Mouse (Mus musculus) cerebellum, postnatal 25 days (tissue): ENCODE data around the gene 4930447C04Rik.

ENCODE experiments used
- DNase-seq, 2 experiments: peaks; one replicate each; pipeline ENCODE4 v3.0.0; 2021; ENCODE audit warnings: mixed read lengths in 2 of 2

The 4930447C04Rik gene

DNA sequence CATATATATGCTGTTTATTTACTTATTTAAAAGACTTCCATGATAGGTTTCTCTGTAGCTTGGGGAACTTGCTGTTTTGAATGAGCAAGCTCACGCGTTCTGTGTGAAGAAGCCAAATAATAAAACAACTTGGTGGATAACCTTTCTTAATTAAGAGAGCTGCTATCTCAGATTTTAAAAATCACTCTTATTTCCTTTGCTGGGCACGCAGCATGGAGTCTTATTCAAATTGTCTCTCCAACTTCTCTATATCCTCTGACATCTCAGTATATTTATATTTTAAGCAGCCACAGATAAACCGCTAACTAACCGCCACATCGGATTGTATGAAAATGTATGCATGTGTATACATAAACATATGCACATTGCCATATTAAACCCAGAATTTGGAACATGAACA lies 1.6 kb upstream of the 4930447C04Rik start:
- no peak for DNase-seq

DNA sequence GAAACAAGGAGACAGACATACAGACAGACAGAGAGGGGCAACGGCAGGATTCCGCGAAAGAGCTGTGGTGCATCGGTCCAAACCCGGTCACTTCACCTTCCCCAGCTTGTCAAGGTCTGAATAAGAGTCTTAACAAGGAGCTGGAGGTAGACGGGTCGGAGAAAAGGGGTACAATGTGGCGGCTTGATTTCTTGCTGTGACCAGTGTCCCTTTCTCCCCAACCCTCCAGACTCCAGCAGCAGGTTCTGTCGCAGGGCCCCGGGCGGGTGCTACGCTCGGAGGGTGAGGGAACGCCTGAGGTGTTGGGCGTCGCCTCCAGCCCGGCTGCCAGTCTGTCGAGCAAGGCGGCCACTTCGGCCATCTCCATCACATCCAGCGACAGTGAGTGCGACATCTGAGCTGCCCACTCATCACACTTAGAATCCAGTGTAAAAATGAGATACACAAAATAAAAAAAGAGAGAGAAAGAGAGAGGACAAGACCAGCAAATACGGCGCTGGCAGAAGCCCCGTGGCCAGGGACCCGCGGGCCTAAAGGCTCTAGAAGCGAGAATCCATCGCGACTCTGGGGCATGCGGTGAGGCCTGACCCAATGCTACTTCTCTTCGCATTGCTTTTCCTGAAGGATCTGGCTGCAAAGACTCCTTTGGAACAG lies 951 bp upstream of the 4930447C04Rik start:
- no peak for DNase-seq

DNA sequence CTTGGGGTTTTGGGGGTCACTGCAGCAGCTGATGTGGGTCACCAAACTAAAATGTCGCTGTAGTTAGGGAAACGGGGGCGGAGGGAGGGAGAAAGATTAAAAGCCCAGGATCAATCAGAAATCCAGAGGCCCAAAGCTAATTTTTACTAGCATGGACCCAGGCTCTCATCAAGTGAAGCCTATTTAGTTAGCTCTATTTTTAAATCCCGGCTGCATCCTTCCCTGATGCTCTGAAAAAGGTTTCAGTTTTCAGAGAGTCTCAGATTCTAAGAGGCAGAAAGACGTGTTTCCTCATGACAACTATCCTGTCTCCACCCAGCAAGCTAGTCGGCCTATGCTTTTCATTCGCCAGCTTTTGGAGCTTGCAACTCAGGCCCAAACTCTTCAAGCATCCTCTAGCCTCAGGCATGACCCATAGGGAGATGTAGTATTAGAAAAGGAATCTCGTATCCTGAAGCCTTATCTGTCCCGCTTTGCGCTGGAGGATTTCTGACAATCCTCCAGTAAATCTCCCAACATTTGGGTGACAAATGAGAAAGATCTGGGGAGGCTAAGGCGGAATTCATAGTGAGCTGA lies 336 bp upstream of the 4930447C04Rik start:
- no peak for DNase-seq

DNA sequence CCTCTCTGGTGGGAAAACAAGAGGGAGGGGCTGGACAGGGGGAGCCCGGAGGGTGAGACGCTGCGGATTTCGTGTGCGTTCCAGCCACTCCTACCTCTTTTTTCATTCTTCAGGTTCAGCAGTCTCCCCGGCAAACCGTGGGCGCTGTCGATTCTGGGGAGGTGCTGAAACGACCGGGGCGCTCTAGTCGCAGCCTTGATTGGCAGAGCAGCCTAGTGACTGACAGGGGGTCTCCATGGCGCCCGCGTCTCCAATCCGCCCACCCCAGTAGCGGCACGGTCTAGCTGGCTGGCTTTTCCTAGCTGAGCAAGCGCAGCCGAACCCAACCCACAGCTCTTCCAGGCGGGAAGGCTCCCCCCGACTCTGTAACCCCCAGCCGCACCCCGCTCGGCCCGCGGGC lies 958 bp downstream of the 4930447C04Rik start, which contains the start of gene Six6:
Six6 (plus strand) TSS at position 277 of the 400 bp plus-strand sequence.
- DNase-seq: no peak

DNA sequence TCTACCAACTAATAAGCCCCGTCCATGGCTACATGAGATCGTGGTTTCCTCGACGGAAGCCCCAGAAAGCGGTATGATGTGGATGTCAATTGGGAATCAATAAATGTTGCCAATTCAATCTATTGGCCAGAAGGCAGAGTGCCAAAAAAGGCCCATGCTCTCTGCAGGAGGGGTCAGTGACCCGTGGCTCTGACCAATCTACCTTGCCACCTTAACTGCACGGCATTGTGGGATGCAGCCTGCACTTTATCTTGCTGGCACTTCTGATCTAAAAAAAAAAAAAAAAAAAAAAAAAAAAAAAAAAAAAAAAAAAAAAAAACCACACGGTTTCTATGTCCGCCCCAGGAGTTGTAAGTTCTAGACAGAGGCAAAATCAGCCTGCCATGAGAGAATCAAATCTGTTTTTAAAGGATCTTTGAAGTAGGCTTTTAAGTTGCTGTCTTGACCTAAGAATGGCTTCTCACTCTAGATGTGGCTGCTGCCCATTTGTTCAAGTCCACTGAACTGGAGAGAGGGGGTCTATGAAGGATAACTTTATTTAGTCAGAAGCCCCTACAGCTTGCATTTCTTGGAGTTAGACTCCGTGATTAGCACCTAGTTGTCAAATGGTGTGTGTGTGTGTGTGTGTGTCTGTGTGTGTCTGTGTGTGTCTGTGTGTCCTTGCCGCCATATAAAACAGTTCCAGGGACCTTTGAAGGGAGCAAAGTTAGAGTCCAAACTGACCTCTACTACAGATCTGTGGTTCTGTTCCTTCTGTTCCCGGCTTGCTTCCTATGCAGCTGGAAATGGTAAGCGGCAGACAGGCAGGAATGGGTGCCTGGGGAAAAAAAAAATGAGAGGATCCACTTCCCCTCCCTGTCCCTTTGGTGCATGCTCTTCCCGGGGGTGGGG lies 1.7 kb downstream of the 4930447C04Rik start:
- no peak for DNase-seq

DNA sequence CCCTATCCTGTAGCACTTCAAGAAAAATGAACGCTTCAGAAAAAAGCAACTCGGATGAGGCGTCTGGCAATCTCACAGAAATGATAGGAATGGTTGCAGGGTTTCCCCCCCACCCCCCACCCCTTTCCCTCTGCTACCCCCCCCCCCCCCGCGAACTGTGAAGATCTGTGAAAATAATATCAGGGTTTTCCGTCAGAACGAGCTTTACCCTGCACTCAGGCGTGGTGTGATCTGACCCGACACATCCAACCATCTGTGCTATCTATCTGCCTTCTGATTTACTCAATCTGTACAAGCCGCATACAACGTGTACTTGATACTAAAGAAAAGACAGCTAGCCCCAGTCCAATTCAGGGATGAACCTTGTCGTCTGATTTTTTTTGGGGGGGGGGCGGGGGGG lies 2.4 kb downstream of the 4930447C04Rik start:
- DNase-seq: no peak

GRCm38 (mm10) chr12:72937537-72938120 lies 2.9 kb downstream of the 4930447C04Rik start:
- peak in 1 of 2 experiments; percentile 9 for DNase-seq

GRCm38 (mm10) chr12:72936751-72937150 lies 3.8 kb downstream of the 4930447C04Rik start:
- DNase-seq: no peak

DNA sequence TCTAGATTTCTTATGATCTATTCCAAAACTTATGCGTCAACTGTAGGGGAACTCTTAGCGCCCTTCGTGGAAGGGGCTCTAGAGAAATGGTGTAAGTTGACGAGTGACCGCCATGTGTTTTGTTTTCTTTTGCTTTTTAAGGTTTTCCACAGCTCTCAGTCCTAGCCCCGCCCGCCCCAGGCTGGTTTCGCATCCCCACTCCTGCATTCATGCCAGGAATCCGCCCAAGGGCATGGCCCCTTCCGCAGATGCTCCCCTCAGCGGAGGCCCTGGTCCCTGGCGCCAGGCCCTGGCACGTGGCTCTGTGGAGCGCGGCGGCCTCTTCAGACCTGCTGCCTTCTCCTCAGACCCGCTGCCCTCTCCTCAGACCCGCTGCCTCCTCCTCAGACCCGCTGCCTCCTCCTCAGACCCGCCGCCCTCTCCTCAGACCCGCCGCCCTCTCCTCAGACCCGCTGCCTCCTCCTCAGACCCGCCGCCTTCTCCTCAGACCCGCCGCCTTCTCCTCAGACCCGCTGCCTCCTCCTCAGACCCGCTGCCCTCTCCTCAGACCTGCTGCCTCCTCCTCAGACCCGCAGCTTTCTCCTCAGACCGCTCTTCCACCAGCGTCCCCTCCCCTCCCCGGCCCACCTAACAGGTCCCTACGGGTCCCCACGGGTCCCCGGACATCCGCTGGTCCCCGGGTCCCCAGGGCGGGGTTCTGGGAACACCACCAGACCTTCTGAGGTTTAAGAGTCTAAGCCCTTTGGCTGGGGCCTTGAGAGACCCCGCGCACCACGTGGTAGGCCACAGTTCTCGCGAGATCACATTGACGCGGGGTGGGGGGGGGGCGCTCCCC lies 23.2 kb downstream of the 4930447C04Rik start:
- DNase-seq: peak in 1 of 2 experiments; percentile 29

- no peak for DNase-seq
Observed at GRCm38 (mm10) chr12:72854377-72855032, 86.1 kb downstream of the 4930447C04Rik start.

GRCm38 (mm10) chr12:72853406-72854076 lies 87.0 kb downstream of the 4930447C04Rik start:
- DNase-seq: no peak

DNA sequence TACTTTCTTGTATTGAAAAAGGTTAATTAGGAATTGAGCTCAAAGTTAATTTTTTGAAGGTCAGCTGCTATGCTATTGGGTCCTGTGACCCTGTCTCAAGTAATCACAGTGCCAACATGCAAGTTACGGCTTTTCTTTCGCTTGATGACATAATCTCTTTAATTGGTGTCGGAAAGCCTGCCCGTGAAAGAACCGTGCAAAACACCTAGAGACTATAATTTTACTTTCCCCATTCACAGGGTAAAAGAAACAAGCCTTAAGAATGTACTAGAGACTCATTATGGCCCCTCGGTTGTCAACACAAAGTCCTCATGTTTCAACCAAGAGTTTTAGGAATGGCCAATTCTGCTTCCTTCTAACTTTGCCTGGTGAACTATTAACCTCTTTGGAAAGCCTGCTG lies 88.3 kb downstream of the 4930447C04Rik start:
- DNase-seq: no peak

DNA sequence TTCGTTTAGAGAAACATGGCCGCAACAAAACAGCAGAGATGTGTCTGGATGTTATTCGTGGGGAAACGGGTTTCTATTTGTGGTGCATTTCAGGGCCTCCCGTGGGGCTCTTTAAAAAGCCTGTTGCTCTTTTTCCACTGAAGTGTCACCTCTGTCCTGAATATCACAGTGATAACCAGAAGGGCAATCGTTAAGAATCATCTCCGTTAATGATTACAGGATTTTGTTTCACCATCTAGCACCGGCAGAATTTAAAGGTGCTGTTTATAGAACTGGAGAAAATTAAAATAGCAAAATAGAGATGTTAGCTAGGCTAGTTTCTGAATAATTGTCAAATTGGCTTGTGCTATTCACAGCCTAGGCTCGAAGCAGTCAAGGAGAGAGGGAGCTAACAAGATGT lies 90.4 kb downstream of the 4930447C04Rik start:
- DNase-seq: no peak

DNA sequence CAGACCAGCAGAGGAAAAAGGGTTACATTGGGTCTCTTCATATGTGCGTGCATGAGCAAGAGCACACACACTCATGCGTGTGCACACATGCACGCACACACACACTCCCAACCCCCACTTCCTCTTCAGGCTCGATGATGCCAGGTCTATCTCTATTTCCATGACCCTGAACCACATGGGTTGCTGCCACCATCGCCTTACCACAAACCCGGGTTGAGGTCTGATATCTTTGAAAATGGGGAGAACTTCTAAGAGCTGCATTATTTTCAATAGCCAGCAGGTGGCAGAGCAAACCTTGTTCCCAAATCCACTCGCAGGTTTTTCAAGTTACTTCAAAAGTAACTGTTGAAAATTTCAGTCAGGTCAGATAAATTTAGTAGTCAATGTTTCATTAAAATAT lies 92.8 kb downstream of the 4930447C04Rik start:
- DNase-seq: peak in 1 of 2 experiments; percentile 47

- no peak for DNase-seq
Observed at GRCm38 (mm10) chr12:72845946-72846345, 94.6 kb downstream of the 4930447C04Rik start.

- peak in 1 of 2 experiments; percentile 10 for DNase-seq
Observed at GRCm38 (mm10) chr12:72843973-72844620, 96.5 kb downstream of the 4930447C04Rik start.

DNA sequence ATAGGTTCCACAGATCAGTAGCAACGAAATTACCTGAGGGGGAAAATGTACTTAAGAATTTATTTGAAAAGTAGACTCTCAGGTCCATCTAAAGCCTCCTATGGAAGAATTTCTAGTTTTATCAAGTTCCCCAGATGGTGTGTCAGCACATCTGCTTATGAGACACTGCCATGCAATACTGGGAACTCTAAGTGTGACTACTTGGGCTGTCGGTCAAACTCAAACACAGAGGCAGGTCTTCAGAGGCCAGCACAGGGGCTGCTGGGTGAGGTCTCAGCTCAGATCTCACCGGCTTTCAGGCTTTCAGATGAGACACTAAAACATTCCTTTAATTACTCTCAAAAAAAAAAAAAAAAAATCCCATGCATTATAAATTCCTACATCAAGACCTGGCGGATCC lies 97.0 kb downstream of the 4930447C04Rik start:
- no peak for DNase-seq

DNA sequence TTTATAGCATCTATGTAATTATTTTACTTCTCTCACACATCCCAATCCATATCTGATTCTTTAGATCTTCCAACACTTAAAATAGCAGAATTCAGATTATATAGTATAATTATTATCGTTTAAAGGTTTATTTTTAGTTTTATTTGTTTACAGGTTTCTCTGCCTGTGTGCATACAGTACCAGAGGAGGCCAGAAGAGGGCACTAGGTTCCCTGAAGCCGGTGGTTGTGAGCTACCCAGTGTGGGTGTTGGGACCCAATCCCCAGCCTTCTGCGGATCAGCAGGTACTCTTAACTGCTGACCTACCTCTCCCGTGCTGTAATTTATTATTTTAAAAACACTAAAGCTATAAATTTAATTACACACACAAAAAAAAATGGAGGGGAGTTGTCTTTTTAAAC lies 97.4 kb downstream of the 4930447C04Rik start:
- DNase-seq: no peak

DNA sequence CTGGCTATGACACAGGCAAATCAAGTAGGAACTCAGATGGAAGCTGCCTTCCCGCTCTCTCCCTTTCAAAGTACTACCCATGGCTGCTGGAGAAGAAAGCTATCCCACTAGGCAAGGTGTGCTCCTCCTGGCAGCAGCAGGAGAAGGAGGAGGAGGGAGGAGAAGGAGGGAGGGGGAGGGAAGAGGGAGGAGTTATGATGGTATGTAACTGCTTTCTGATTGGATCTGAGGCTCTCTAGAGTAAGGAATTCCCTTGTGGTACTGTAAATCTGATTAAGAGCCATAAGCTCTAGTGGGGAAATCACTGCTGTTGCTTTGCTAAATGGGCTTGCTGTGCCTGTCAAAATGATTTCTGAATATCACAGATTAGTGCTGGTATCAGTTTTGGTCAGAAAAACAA lies 99.1 kb downstream of the 4930447C04Rik start:
- DNase-seq: no peak

DNA sequence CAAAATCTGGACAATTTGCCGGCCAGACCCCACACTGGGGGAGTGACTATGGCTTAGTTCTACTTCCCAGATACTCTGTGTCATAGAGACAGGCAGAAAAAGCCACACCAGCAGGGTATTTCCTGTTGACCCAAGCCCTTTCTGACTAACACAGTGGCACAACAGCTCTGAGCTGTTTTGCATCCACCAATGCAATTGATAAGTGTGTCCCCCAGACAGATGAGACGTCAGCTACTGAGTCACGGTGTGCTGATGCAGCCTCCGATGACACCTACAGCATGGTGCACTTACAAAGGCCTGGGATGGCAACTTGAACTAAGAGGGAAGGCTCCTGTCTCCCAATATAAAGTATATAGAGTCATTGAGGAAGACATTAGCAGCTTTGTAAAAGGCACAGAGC lies 103.3 kb downstream of the 4930447C04Rik start:
- no peak for DNase-seq
